Mouse (Mus musculus) heart, adult 9 months (tissue): Measurements from ENCODE around the gene Lrmda.

Source experiments
- DNase-seq, 2 experiments: peaks; one replicate each; pipeline ENCODE4 v3.0.0; 2022; ENCODE audit warnings: low spot score in 2 of 2

The Lrmda gene

GRCm38 (mm10) chr14:21992321-21992885 is 27.1 kb upstream of the Lrmda start:
- no peak for DNase-seq

GRCm38 (mm10) chr14:21993251-21994060 is 26.1 kb upstream of the Lrmda start:
- no peak for DNase-seq

GRCm38 (mm10) chr14:21994061-21994990 is 25.2 kb upstream of the Lrmda start:
- DNase-seq = no peak

GRCm38 (mm10) chr14:21995031-21995754 is 24.3 kb upstream of the Lrmda start:
- DNase-seq = peak; percentile 46 to 66

GRCm38 (mm10) chr14:21999588-21999987 is 19.9 kb upstream of the Lrmda start:
- no peak for DNase-seq

- no peak for DNase-seq
Observed at GRCm38 (mm10) chr14:22003231-22003630, 16.3 kb upstream of the Lrmda start.

- no peak for DNase-seq
Observed at GRCm38 (mm10) chr14:22003631-22004030, 15.9 kb upstream of the Lrmda start.

- DNase-seq = no peak
Observed at GRCm38 (mm10) chr14:22004943-22005342, 14.6 kb upstream of the Lrmda start.

- DNase-seq = peak in 1 of 2 experiments; percentile 3
Observed at GRCm38 (mm10) chr14:22007006-22007405, 12.5 kb upstream of the Lrmda start.

GRCm38 (mm10) chr14:22014315-22014714 is 5.2 kb upstream of the Lrmda start:
- no peak for DNase-seq

- peak in 1 of 2 experiments; percentile 5 for DNase-seq
Observed at GRCm38 (mm10) chr14:22014781-22015180, 4.7 kb upstream of the Lrmda start.

GRCm38 (mm10) chr14:22017011-22017410 is 2.5 kb upstream of the Lrmda start:
- no peak for DNase-seq

- peak; percentile 1 to 13 for DNase-seq
Observed at GRCm38 (mm10) chr14:22019949-22020845, 685 bp downstream of the Lrmda start.

- peak; percentile 39 to 48 for DNase-seq
Observed at GRCm38 (mm10) chr14:22020885-22021284, 1.4 kb downstream of the Lrmda start.

- no peak for DNase-seq
Observed at GRCm38 (mm10) chr14:22023533-22023932, 4.0 kb downstream of the Lrmda start.

- peak in 1 of 2 experiments; percentile 20 for DNase-seq
Observed at GRCm38 (mm10) chr14:22035900-22036299, 16.4 kb downstream of the Lrmda start.

- peak in 1 of 2 experiments; percentile 10 for DNase-seq
Observed at GRCm38 (mm10) chr14:22036338-22036737, 16.8 kb downstream of the Lrmda start.

GRCm38 (mm10) chr14:22036802-22037497 is 17.4 kb downstream of the Lrmda start:
- DNase-seq = no peak

GRCm38 (mm10) chr14:22037498-22038131 is 18.1 kb downstream of the Lrmda start:
- DNase-seq = no peak
